Mouse (Mus musculus) midbrain, embryonic 12.5 days (tissue): ENCODE measurements around the gene Rfx1. TPM values are rescaled to one million over a fixed set of nuclear protein-coding genes. Genes with fewer than 3 reads are reported as not detected.
A peak's percentile ranks its signal among the peaks of the same experiment; 100 is the strongest.

Experiments
- ATAC-seq: fragments of 200-750 bp; cut with Nextera tagmentation; 2 replicates; pipeline ENCODE4 v1.8.0; 2017; ENCODE audit warnings: low read depth, moderate TSS enrichment, moderate library complexity; ENCODE audit not compliant: low FRiP score
- H3K27ac ChIP-seq: fragments of 300-500 bp; sonication (generic); replicated peaks from 2 replicates; pipeline ENCODE4 v1.5.1; 2016; ENCODE audit warnings: mild to moderate bottlenecking
- H3K27me3 ChIP-seq: fragments of 300-500 bp; sonication (generic); 2 replicates; pipeline ENCODE4 v1.6.1; 2016; ENCODE audit warnings: mild to moderate bottlenecking
- H3K36me3 ChIP-seq: fragments of 300-500 bp; sonication (generic); 2 replicates; pipeline ENCODE4 v1.6.1; 2016
- H3K4me1 ChIP-seq: fragments of 300-500 bp; sonication (generic); 2 replicates; pipeline ENCODE4 v1.6.1; 2016
- H3K4me2 ChIP-seq: fragments of 300-500 bp; sonication (generic); replicated peaks from 2 replicates; pipeline ENCODE4 v1.6.1; 2016; ENCODE audit warnings: mild to moderate bottlenecking, moderate library complexity
- H3K4me3 ChIP-seq: fragments of 300-500 bp; sonication (generic); 2 replicates; pipeline ENCODE4 v1.5.1; 2016; ENCODE audit warnings: mild to moderate bottlenecking
- H3K9ac ChIP-seq: fragments of 300-500 bp; sonication (generic); replicated peaks from 2 replicates; pipeline ENCODE4 v1.6.1; 2016; ENCODE audit warnings: mild to moderate bottlenecking, moderate library complexity
- H3K9me3 ChIP-seq: fragments of 300-500 bp; sonication (generic); 2 replicates; pipeline ENCODE4 v1.6.1; 2016; ENCODE audit warnings: mild to moderate bottlenecking
- WGBS: fragments of 180-500 bp; shearing (Covaris S2); methylation state at CpG from one replicate; pipeline ENCODE4 v1.1.7; 2016; 5-methylcytosine and 5-hydroxymethylcytosine counted together
- polyA plus RNA-seq: library from polyadenylated mRNA; unstranded; fragments of >200 nt; fragmentation: Nextera tagmentation; extraction: Ambion mirVana; gene quantifications from 2 replicates; pipeline ENCODE4 v1.2.1, GENCODE M21; 2016

Gene Rfx1
- polyA plus RNA-seq, 1 experiment from 2014 or later = 10.0 TPM

DNA sequence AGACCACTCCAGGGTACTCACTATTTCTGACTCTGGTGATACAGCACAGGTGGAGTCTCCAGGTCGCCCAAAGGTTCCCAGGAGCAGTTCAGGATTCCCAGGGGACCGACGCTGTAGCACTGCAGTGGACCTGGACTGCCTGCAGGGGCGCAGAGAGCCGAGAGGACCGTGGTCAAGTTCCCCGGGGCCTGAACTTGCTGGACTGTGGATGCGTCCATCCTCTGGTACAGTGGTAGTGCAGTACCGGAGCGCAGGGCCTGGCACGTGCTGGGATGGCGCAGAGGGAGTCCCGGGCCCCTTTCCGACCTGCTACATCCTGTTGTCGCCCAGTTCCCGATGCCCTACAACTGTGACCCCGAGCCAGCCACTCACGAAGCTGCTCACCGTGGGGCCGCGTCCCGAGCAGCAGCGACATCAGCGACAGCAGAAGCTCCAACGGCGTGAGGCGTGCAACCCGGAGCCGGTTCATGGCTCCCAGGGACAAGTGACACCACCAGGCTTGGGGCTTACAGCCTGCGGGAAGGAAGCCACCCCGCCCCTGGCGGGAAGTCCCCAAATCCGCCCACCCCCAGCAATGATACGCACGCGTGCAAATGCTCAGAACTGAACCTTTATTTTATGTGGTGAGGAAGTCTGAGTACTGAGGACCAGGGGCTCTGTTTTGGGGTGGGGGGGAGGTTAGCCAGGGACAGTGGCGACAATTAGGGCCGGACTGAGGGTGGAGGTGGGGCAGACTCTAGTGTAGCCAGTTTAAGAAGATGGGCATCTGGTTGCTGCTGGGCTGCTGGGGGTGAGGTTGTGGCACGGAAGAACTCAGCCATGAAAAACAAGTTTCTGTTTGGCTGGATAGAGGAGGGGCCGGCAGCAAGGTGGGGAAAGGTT, 24.3 kb upstream of the Rfx1 start, which contains the start of gene Il27ra:
Gene Il27ra, minus strand, starts transcription at position 524 of the 882 bp plus-strand sequence.
- Histone ChIP-seq H3K27ac (no peak within 1 kb of the TSS), H3K36me3 (no peaks in the 10 kb centered on the region), H3K4me3 (peak within 1 kb of the TSS; percentile 33), H3K27me3 (peaks cover 83% of the 10 kb centered on the region), H3K9me3 (no peaks in the 10 kb centered on the region), H3K4me2 (peak within 1 kb of the TSS; percentile 62), H3K9ac (peak within 1 kb of the TSS; percentile 41; the same call in 1 of the 2 replicates), H3K4me1 (peaks cover 9% of the 10 kb centered on the region)
- 4% methylated on average over 40 of the region's 40 CpGs for WGBS
- ATAC-seq = peak; percentile 71

GRCm38 (mm10) chr8:84042948-84043342, 23.7 kb upstream of the Rfx1 start:
- ATAC-seq = no peak
- Histone ChIP-seq H3K9ac (no peak overlapping the region), H3K27ac (no peak overlapping the region), H3K4me3 (peak overlapping the region; percentile 33; the same call in 1 of the 2 replicates), H3K9me3 (no peaks in the 10 kb centered on the region), H3K36me3 (no peaks in the 10 kb centered on the region), H3K4me1 (peaks cover 9% of the 10 kb centered on the region), H3K4me2 (peak overlapping the region; percentile 62), H3K27me3 (peaks cover 86% of the 10 kb centered on the region)
- WGBS = 37% methylated on average over 12 of the region's 12 CpGs

GRCm38 (mm10) chr8:84044103-84044502, 22.5 kb upstream of the Rfx1 start:
- Histone ChIP-seq H3K4me3 (0 out of 2 replicates have a peak overlapping the region, but pooled peaks have one; percentile 2), H3K36me3 (no peaks in the 10 kb centered on the region), H3K27ac (no peak overlapping the region), H3K27me3 (peaks cover 75% of the 10 kb centered on the region), H3K4me2 (no peak overlapping the region), H3K9me3 (no peaks in the 10 kb centered on the region), H3K9ac (no peak overlapping the region), H3K4me1 (peaks cover 9% of the 10 kb centered on the region)
- WGBS = under 1% methylated on average over 7 of the region's 7 CpGs
- no peak for ATAC-seq

GRCm38 (mm10) chr8:84044900-84045299, 21.7 kb upstream of the Rfx1 start, which contains the start of gene Rln3:
Gene Rln3 (minus strand): TSS chr8:84045000.
- Histone ChIP-seq H3K27ac (no peak within 1 kb of the TSS), H3K36me3 (no peaks in the 10 kb centered on the region), H3K4me2 (0 out of 2 replicates have a peak within 1 kb of the TSS, but pooled peaks have one; percentile 23), H3K9me3 (no peaks in the 10 kb centered on the region), H3K27me3 (peaks cover 69% of the 10 kb centered on the region), H3K4me1 (peaks cover 9% of the 10 kb centered on the region), H3K9ac (no peak within 1 kb of the TSS), H3K4me3 (0 out of 2 replicates have a peak within 1 kb of the TSS, but pooled peaks have one; percentile 2)
- no peak for ATAC-seq
- WGBS = 7% methylated on average over 9 of the region's 9 CpGs

DNA sequence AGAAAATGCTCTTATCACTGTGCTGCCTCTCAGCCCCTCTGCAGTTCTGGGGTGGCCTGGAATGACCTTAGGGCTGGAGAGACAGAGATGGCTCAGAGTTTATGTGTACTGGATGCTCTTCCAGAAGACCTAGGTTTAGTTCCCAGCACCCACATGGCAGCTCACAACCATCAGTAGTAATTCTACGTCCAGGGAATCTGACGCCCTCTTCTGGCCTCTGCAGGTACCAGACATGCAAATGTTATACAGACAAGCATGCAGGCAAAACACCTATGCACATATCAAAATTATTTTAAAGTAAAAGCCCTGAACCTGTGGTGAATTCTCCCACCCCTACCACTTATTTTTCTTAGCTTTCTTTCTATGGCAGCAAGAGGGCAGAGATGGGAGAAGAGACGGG, 20.1 kb upstream of the Rfx1 start:
- H3K4me3 ChIP-seq = no peak overlapping the region
- no peak overlapping the region for H3K4me2 ChIP-seq
- ATAC-seq = no peak
- WGBS = 81% methylated on average over 3 of the region's 3 CpGs
- H3K9me3 ChIP-seq = no peaks in the 10 kb centered on the region
- no peak overlapping the region for H3K9ac ChIP-seq
- H3K36me3 ChIP-seq = no peaks in the 10 kb centered on the region
- peaks cover 53% of the 10 kb centered on the region for H3K27me3 ChIP-seq
- peaks cover 9% of the 10 kb centered on the region for H3K4me1 ChIP-seq
- no peak overlapping the region for H3K27ac ChIP-seq

DNA sequence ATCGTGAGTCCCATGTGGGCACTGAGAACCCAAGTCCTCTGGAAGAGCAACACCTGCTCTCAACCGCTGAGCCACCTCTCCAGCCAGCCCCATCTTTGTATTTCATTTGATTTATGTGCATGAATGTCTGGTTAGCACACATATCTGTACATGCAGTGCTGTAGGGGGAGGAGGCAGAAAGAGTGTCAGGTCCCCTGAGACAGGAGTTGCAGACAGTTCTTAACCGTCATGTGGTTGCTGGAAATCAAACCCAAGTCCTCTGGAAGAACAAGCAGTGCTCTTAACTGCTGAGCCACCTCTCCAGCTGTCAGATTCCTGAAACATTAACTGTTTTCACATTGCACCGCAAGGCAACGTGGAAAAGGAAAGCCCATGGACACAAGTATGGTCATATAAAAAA, 18.5 kb upstream of the Rfx1 start:
- Histone ChIP-seq H3K36me3 (no peaks in the 10 kb centered on the region), H3K27me3 (peaks cover 36% of the 10 kb centered on the region), H3K4me3 (no peak overlapping the region), H3K4me1 (no peaks in the 10 kb centered on the region), H3K4me2 (no peak overlapping the region), H3K9ac (no peak overlapping the region), H3K9me3 (no peaks in the 10 kb centered on the region), H3K27ac (no peak overlapping the region)
- ATAC-seq = no peak
- WGBS = 77% methylated on average over 5 of the region's 5 CpGs

DNA sequence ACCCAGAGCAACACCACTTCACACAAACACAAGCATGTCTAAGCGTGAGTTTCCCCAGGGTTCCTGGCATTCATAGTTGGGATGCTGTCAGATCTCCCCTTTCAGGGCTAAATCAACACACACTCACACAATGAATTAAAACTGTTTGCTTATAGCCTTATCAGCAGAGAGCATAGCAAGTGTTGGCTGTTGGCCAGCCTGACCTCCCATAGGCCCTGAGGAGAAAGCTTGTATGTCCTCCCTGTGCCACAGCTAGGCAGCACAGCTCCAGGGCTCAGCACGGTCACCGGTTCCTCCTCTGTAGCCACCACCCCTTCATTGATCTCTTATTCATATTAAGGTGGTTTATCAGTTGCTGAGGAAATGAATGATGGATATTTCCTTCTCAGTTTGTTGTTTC, 13.9 kb upstream of the Rfx1 start:
- Histone ChIP-seq H3K9ac (no peak overlapping the region), H3K27me3 (0 out of 2 replicates have a peak, but pooled peaks cover 3% of the 10 kb centered on the region), H3K4me2 (no peak overlapping the region), H3K4me1 (no peaks in the 10 kb centered on the region), H3K4me3 (no peak overlapping the region), H3K27ac (no peak overlapping the region), H3K9me3 (no peaks in the 10 kb centered on the region), H3K36me3 (no peaks in the 10 kb centered on the region)
- WGBS = 76% methylated on average over 3 of the region's 3 CpGs
- no peak for ATAC-seq

DNA sequence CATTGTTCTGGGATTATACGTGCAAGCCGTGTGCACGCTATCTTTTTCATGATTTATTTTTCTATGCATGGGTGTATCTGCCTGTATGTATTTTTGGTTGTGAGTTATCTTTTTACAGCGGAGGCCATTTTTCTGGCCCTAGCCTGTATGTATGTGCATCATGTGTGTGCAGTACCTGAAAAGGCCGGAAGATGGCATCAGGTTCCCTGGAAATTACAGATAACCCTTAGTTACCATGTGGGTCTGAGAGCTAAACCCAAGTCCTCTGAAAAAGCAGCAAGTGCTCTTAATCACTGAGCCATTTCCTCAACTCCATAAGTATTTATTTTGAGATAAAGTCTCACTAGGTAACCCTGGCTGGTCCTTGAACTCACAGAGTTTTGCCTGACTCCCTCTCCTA, 13.4 kb upstream of the Rfx1 start:
- no peak for ATAC-seq
- no peaks in the 10 kb centered on the region for H3K36me3 ChIP-seq
- H3K4me2 ChIP-seq = no peak overlapping the region
- H3K9ac ChIP-seq = no peak overlapping the region
- H3K4me3 ChIP-seq = no peak overlapping the region
- whole genome bisulfite sequencing = 93% methylated on average over 5 of the region's 5 CpGs
- H3K27me3 ChIP-seq = 0 out of 2 replicates have a peak, but pooled peaks cover 3% of the 10 kb centered on the region
- H3K9me3 ChIP-seq = no peaks in the 10 kb centered on the region
- no peak overlapping the region for H3K27ac ChIP-seq
- no peaks in the 10 kb centered on the region for H3K4me1 ChIP-seq

GRCm38 (mm10) chr8:84057827-84058226, 8.8 kb upstream of the Rfx1 start:
- WGBS = 100% methylated on average over 1 of the region's 1 CpGs

GRCm38 (mm10) chr8:84059226-84059625, 7.4 kb upstream of the Rfx1 start:
- Histone ChIP-seq H3K4me3 (no peak overlapping the region), H3K4me1 (no peaks in the 10 kb centered on the region), H3K27ac (no peak overlapping the region), H3K4me2 (no peak overlapping the region), H3K27me3 (no peaks in the 10 kb centered on the region), H3K36me3 (no peaks in the 10 kb centered on the region), H3K9ac (no peak overlapping the region), H3K9me3 (no peaks in the 10 kb centered on the region)
- WGBS = 91% methylated on average over 2 of the region's 2 CpGs
- ATAC-seq = no peak

More at GRCm38 (mm10) chr8:84057827-84058226, 8.8 kb upstream of the Rfx1 start:
- Histone ChIP-seq H3K4me1 (no peaks in the 10 kb centered on the region), H3K36me3 (no peaks in the 10 kb centered on the region), H3K9ac (no peak overlapping the region), H3K27me3 (0 out of 2 replicates have a peak, but pooled peaks cover 3% of the 10 kb centered on the region), H3K4me3 (no peak overlapping the region), H3K4me2 (no peak overlapping the region), H3K27ac (no peak overlapping the region), H3K9me3 (no peaks in the 10 kb centered on the region)
- ATAC-seq = no peak

- H3K4me1 ChIP-seq = no peaks in the 10 kb centered on the region
- H3K4me3 ChIP-seq = no peak overlapping the region
- no peak for ATAC-seq
- H3K4me2 ChIP-seq = no peak overlapping the region
- no peaks in the 10 kb centered on the region for H3K27me3 ChIP-seq
- H3K9me3 ChIP-seq = no peaks in the 10 kb centered on the region
- no peaks in the 10 kb centered on the region for H3K36me3 ChIP-seq
- 92% methylated on average over 2 of the region's 2 CpGs for WGBS
- H3K9ac ChIP-seq = no peak overlapping the region
- no peak overlapping the region for H3K27ac ChIP-seq
These were observed 6.4 kb upstream of the Rfx1 start for GRCm38 (mm10) chr8:84060245-84060644.

DNA sequence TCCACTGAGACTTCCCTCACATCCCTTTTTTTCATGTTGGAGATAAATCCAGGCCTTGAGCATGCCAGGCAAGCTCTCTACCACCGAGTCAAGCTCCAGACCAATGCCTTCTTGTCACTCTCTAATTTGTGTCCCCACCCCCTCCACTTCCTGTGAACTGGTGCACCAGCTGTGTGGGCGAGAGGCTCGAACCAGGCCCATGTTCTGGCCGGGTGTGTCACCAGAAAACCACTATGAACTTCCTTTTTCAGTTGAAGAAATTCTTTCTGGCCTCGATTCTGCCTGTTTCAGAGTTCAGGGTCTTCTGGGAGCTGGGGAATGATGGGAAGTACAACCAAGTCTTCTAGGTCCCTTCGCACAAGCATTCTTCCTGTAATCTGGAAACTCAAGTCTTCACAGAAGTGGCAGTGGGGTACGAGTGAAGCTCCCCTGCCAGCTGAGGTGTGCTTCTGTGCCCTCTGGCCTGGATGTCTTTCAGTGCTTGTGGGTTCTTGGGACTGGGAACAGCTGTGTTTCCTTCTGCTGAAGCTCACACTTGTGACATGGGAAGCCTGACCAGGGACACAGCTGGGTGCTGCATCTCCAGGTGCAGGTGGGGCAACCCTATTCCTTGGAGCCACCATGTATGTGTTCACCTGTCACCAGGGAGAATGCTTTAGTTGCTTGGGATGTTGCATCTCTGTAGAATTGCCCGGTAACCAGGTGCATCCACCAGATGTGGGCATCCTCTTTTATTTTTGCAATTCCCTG, 2.6 kb upstream of the Rfx1 start:
- Histone ChIP-seq H3K27ac (no peak overlapping the region), H3K9ac (no peak overlapping the region), H3K9me3 (no peaks in the 10 kb centered on the region), H3K36me3 (no peaks in the 10 kb centered on the region), H3K4me1 (peaks cover 16% of the 10 kb centered on the region), H3K27me3 (no peaks in the 10 kb centered on the region), H3K4me2 (no peak overlapping the region), H3K4me3 (no peak overlapping the region)
- 76% methylated on average over 8 of the region's 8 CpGs for WGBS
- ATAC-seq = no peak
